Mouse (Mus musculus): Measurements from ENCODE around the gene Phf8.

DNA sequence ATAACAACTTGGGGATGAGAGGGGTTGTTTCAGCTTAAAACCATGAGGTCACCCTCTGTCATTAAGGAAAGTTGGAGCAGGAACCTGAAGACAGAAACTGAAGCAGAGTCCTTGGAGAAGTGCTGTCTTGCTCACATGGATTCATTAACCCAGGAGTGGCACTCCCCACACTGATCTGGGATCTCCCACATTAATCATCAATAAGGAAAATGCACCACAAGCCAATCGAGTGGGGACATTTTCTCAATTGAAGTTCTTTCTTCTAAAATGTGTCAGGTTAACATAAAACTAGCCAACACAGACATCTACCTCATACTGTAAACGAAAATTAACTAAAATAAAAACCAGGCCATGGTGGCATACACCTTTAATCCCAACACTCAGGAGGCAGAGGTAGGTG, 122.9 kb downstream of the Phf8 start:
- TF ChIP-seq CTCF (IDR thresholded peaks at IDR 0.05; ENCODE audit: borderline replicate concordance, control insufficient read depth, extremely low read depth, insufficient read depth, low read length, poor library complexity) (no peak), POLR2A (IDR thresholded peaks at IDR 0.05; ENCODE audit: control insufficient read depth, extremely low read depth, insufficient read depth, low read length, poor library complexity) (no peak)

All from thymus, adult 2 months (tissue).